ENCODE assay signal across 8 mouse cellular contexts in genomic region chr5:124628448-124629363, GRCm38 (mm10). TPM values are rescaled to one million over a fixed set of nuclear protein-coding genes. Genes with fewer than 3 reads are reported as not detected.
A peak's percentile ranks its signal among the peaks of the same experiment; 100 is the strongest.
DNase-seq lines count a peak whose midpoint lies in the region; ATAC-seq and TF ChIP-seq lines count a peak whose summit lies in the region.

Atp6v0a2 (plus strand) TSS chr5:124628576.

- peak within 1 kb of the TSS; percentile 78 for H3K4me2 ChIP-seq in forebrain, embryonic 14.5 days (ENCODE audit: low read length)
- H3K4me2 ChIP-seq in neural tube, embryonic 15.5 days: peak within 1 kb of the TSS; percentile 79

- no peak for TF ChIP-seq POLR2A in ES-Bruce4 (IDR thresholded peaks at IDR 0.05; ENCODE audit: insufficient read depth, low read length)

- H3K27ac ChIP-seq in ES-Bruce4 (ENCODE audit: insufficient read depth, low read length): peak within 1 kb of the TSS; percentile 46; the same call in 1 of the 2 replicates
- peak within 1 kb of the TSS; percentile 55 for H3K27ac ChIP-seq in forebrain, embryonic 14.5 days (ENCODE audit: low read depth, low read length)
- peak within 1 kb of the TSS; percentile 79 for H3K27ac ChIP-seq in neural tube, embryonic 15.5 days (replicated peaks)

- peak within 1 kb of the TSS; percentile 81 for H3K4me3 ChIP-seq in ES-Bruce4 (ENCODE audit: low read depth, low read length)
- H3K4me3 ChIP-seq in forebrain, embryonic 14.5 days (ENCODE audit: low read depth, low read length): peak within 1 kb of the TSS; percentile 94
- H3K4me3 ChIP-seq in neural tube, embryonic 15.5 days (replicated peaks): peak within 1 kb of the TSS; percentile 93

- H3K4me1 ChIP-seq in ES-Bruce4 (ENCODE audit: control insufficient read depth, insufficient read depth, low read length): peaks cover 1% of the 10 kb centered on the region
- peaks cover 12% of the 10 kb centered on the region; the same call in 1 of the 2 replicates for H3K4me1 ChIP-seq in forebrain, embryonic 14.5 days (ENCODE audit: control insufficient read depth, insufficient read depth, low read length)
- H3K4me1 ChIP-seq in neural tube, embryonic 15.5 days: peaks cover 23% of the 10 kb centered on the region

- peak within 1 kb of the TSS; percentile 75 for H3K9ac ChIP-seq in ES-Bruce4 (ENCODE audit: low read depth, poor library complexity, severe bottlenecking)
- H3K9ac ChIP-seq in forebrain, embryonic 14.5 days (ENCODE audit: low read length): peak within 1 kb of the TSS; percentile 89
- peak within 1 kb of the TSS; percentile 97 for H3K9ac ChIP-seq in neural tube, embryonic 15.5 days (replicated peaks)

- peak; percentile 96 for ATAC-seq in cerebellum, adult (ENCODE audit: insufficient number of reproducible peaks, low FRiP score, low TSS enrichment)
- peak; percentile 97 for ATAC-seq in forebrain, embryonic 14.5 days
- ATAC-seq in neural tube, embryonic 15.5 days (ENCODE audit: low FRiP score): peak; percentile 97

- no peaks in the 10 kb centered on the region for H3K36me3 ChIP-seq in ES-Bruce4 (ENCODE audit: control insufficient read depth, insufficient read depth, low read length, poor library complexity, severe bottlenecking)
- peaks cover 9% of the 10 kb centered on the region for H3K36me3 ChIP-seq in forebrain, embryonic 14.5 days (ENCODE audit: control insufficient read depth, insufficient read depth, low read length)
- H3K36me3 ChIP-seq in neural tube, embryonic 15.5 days: peaks cover 5% of the 10 kb centered on the region; the same call in 1 of the 2 replicates

- no peak for TF ChIP-seq CTCF in ES-Bruce4 (IDR thresholded peaks at IDR 0.05; ENCODE audit: low read depth, low read length)

- DNase-seq in forebrain, embryonic 14.5 days (ENCODE audit: low spot score): peak; percentile 96
- DNase-seq in heart, postnatal 14 days: peak; percentile 96 to 98
- DNase-seq in layer of hippocampus, adult 11-12 months (ENCODE audit: low spot score): peak; percentile 94
- DNase-seq in lung, adult 18-20 months: peak; percentile 93 to 96
- DNase-seq in testis, postnatal 14 days (ENCODE audit: low spot score): peak; percentile 92

- WGBS in forebrain, embryonic 14.5 days: under 1% methylated on average over 52 of the region's 58 CpGs
- under 1% methylated on average over 57 of the region's 58 CpGs for WGBS in neural tube, embryonic 15.5 days

- intact Hi-C loops in heart, postnatal 14 days (cut with DNase I): no loop called here

- TF ChIP-seq EP300 in ES-Bruce4 (IDR thresholded peaks at IDR 0.05; ENCODE audit: insufficient read depth, low read depth, low read length): no peak

- no peaks in the 10 kb centered on the region for H3K27me3 ChIP-seq in ES-Bruce4 (ENCODE audit: control insufficient read depth, insufficient read depth, low read length, poor library complexity, severe bottlenecking)
- no peaks in the 10 kb centered on the region for H3K27me3 ChIP-seq in forebrain, embryonic 14.5 days (replicated peaks; ENCODE audit: control insufficient read depth, insufficient read depth, low read length)
- no peaks in the 10 kb centered on the region for H3K27me3 ChIP-seq in neural tube, embryonic 15.5 days (replicated peaks)

- no peaks in the 10 kb centered on the region for H3K9me3 ChIP-seq in ES-Bruce4 (replicated peaks; ENCODE audit: control insufficient read depth, insufficient read depth, low read length, poor library complexity, severe bottlenecking)
- no peaks in the 10 kb centered on the region for H3K9me3 ChIP-seq in forebrain, embryonic 14.5 days (replicated peaks; ENCODE audit: control insufficient read depth, low read length)
- H3K9me3 ChIP-seq in neural tube, embryonic 15.5 days (replicated peaks): no peaks in the 10 kb centered on the region

RNA-seq across cellular contexts. Expression of gene Atp6v0a2, which starts in this region (rescaled TPM):
- 15.4 and 16.8 TPM in 2 replicates for polyA plus RNA-seq in ES-Bruce4 (2011; ENCODE audit: insufficient read depth, insufficient read length, low read depth, missing spikeins)
- 36.6 and 38.2 TPM in 2 replicates for polyA plus RNA-seq in forebrain, embryonic 14.5 days (2014; fragmentation: Nextera tagmentation; extraction: Ambion mirVana)
- 10 to 100 TPM; 41.9 to 45.9 TPM for total RNA-seq in heart, postnatal 14 days (2021)
- polyA plus RNA-seq in neural tube, embryonic 15.5 days (2015; fragmentation: Nextera tagmentation; extraction: Ambion mirVana): 38.8 and 40.4 TPM in 2 replicates

Comparison
In these comparisons a context has a peak if more than half of its experiments do, and no peak if none do; other contexts are left out.
1. Peak in every context shown above with its lines: DNase-seq, ATAC-seq, H3K4me3 ChIP-seq and H3K27ac ChIP-seq.